Mouse (Mus musculus): ENCODE measurements at regions not wholly inside any gene's neighbourhood (a gene's known extent, or its start where the extent isn't known, plus 50 kb on each side); places are given as distances from the start of the nearest gene placed in this dataset.

GRCm38 (mm10) chr4:100037868-100038267, 57.7 kb upstream of the Ror1 start:
- no peak for DNase-seq (ENCODE audit: low spot score)

GRCm38 (mm10) chr4:100039741-100040140, 55.9 kb upstream of the Ror1 start:
- no peak for DNase-seq (ENCODE audit: low spot score)

- no peak for DNase-seq (ENCODE audit: low spot score)
Observed at GRCm38 (mm10) chr4:100041982-100042381, 53.6 kb upstream of the Ror1 start.

- peak; percentile 49 for DNase-seq (ENCODE audit: low spot score)
Observed at GRCm38 (mm10) chr4:100045164-100045906, 50.3 kb upstream of the Ror1 start.

All from gastrocnemius, adult 18-20 months (tissue).